Mouse (Mus musculus): ENCODE data around the gene Exoc4.

DNA sequence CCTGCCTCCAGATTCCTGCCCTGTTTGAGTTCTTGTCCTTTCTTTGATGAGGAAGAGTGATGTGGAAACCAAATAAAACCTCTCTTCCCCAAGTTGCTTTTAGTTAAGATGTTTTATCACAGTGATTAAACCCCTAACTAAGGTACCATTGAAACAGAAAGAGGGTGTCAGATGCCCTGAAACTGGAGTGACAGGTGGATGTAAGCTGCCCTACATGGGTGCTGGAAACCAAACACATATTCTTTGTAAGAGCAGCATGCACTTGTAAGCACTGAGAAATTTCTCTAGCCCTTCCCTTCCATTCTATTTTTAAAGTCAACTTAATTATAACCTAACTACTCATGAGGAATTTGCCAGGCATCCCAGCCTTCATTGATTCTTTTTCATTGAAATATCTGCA lies 7.6 kb upstream of the Exoc4 start:
- TF ChIP-seq CTCF (IDR thresholded peaks at IDR 0.05; ENCODE audit: low read depth, low read length) = no peak
- no peak for TF ChIP-seq GATA1 (IDR thresholded peaks at IDR 0.05; ENCODE audit: borderline replicate concordance, low read length)
- TF ChIP-seq POLR2AphosphoS5 (IDR thresholded peaks at IDR 0.05; ENCODE audit: insufficient replicate concordance, low read depth, low read length) = no peak
- TF ChIP-seq TAL1 (conservative IDR thresholded peaks at IDR 0.05; ENCODE audit: low read depth, low read length) = no peak
- no peak for TF ChIP-seq GATA2 (IDR thresholded peaks at IDR 0.05; ENCODE audit: borderline replicate concordance, low read depth, low read length)

Data from G1E (cell line).